Mouse (Mus musculus): ENCODE measurements around the gene Sirt6. TPM values are rescaled to one million over a fixed set of nuclear protein-coding genes. Genes with fewer than 3 reads are reported as not detected.

The Sirt6 gene
- total RNA-seq, 1 experiment from 2014 or later, result 6.4 TPM

Other genes starting within 250 kb of the Sirt6 start
- gene Fzr1, start 249.3 kb downstream of the Sirt6 start, total RNA-seq (2017), result 16.5 and 16.8 TPM in 2 replicates
- gene Dohh, start 243.4 kb downstream of the Sirt6 start, total RNA-seq (2017), result 11.2 and 16.9 TPM in 2 replicates
- 3.1 and 5.6 TPM in 2 replicates for gene Gm48551, start 243.3 kb downstream of the Sirt6 start, total RNA-seq (2017)
- 2.2 TPM in 1 of 2 replicates, not detected in the other for gene Gm48552, start 238.8 kb downstream of the Sirt6 start, total RNA-seq (2017)
- 2.5 and 2.6 TPM in 2 replicates for gene Smim24, start 234.7 kb downstream of the Sirt6 start, total RNA-seq (2017)
- gene Nfic, start 172.2 kb downstream of the Sirt6 start, total RNA-seq (2017), result 8.3 and 12.2 TPM in 2 replicates
- not detected in 2 replicates for gene Celf5, start 145.1 kb downstream of the Sirt6 start, total RNA-seq (2017)
- gene Ncln, start 131.4 kb downstream of the Sirt6 start, total RNA-seq (2017), result 148 and 149 TPM in 2 replicates
- gene S1pr4, start 127.7 kb downstream of the Sirt6 start, total RNA-seq (2017), result 61.1 and 63.1 TPM in 2 replicates
- 12.6 and 13.4 TPM in 2 replicates for gene Gna15, start 103.6 kb downstream of the Sirt6 start, total RNA-seq (2017)
- gene Gna11, start 82.6 kb downstream of the Sirt6 start, total RNA-seq (2017), result 13.5 and 27.0 TPM in 2 replicates
- 276 and 331 TPM in 2 replicates for gene Aes, start 68.3 kb downstream of the Sirt6 start, total RNA-seq (2017)
- 1.5 and 2.6 TPM in 2 replicates for gene Tle2, start 53.2 kb downstream of the Sirt6 start, total RNA-seq (2017)
- gene Tle6, start 26.7 kb downstream of the Sirt6 start, total RNA-seq (2017), result 1.9 TPM in 1 of 2 replicates, not detected in the other
- 5.0 and 5.8 TPM in 2 replicates for gene BC025920, start 21.5 kb downstream of the Sirt6 start, total RNA-seq (2017)
- gene Ankrd24, start 743 bp upstream of the Sirt6 start, total RNA-seq (2017), result 0.58 and 0.98 TPM in 2 replicates
- 7.9 and 9.8 TPM in 2 replicates for gene Gm10778, start 21.3 kb upstream of the Sirt6 start, total RNA-seq (2017)
- 11.8 and 21.3 TPM in 2 replicates for gene Zfp433, start 77.0 kb upstream of the Sirt6 start, total RNA-seq (2017)
- gene Gm3055, start 143.4 kb upstream of the Sirt6 start, total RNA-seq (2017), result 5.6 and 11.2 TPM in 2 replicates
- 1.0 and 2.8 TPM in 2 replicates for gene Gm4767, start 184.4 kb upstream of the Sirt6 start, total RNA-seq (2017)
- 6.4 and 7.4 TPM in 2 replicates for gene Gm32687, start 236.1 kb upstream of the Sirt6 start, total RNA-seq (2017)

Measured in neutrophil, adult 5-6 weeks (primary cell).